Mouse (Mus musculus): Measurements from ENCODE around the gene Fibp.
A peak's percentile ranks its signal among the peaks of the same experiment; 100 is the strongest.
"Not testable (repeated sequence)": the region's sequence is repeated elsewhere in the genome, so short reads cannot be mapped to it uniquely, and the experiment has no call there.

Gene Fibp

GRCm38 (mm10) chr19:5466916-5467500 lies 6.6 kb downstream of the Fibp start:
- DNase-seq: no peak

GRCm38 (mm10) chr19:5468374-5468773 lies 8.0 kb downstream of the Fibp start, which contains the start of gene Ctsw:
TSS of gene Ctsw (minus strand) at chr19:5468507.
- DNase-seq: no peak

- DNase-seq: no peak
Measured at GRCm38 (mm10) chr19:5471846-5472245, 11.4 kb downstream of the Fibp start.

- DNase-seq: no peak
Measured at GRCm38 (mm10) chr19:5472857-5473256, 12.4 kb downstream of the Fibp start.

GRCm38 (mm10) chr19:5473720-5474119 lies 13.3 kb downstream of the Fibp start, which contains the start of gene Efemp2:
TSS of gene Efemp2 (plus strand) at chr19:5473954.
- DNase-seq: peak; percentile 90 to 95

GRCm38 (mm10) chr19:5474281-5475068 lies 14.1 kb downstream of the Fibp start:
- peak; percentile 61 to 83 for DNase-seq

GRCm38 (mm10) chr19:5475069-5475714 lies 14.8 kb downstream of the Fibp start:
- peak in 1 of 2 experiments; percentile 39 for DNase-seq

- no peak for DNase-seq
Measured at GRCm38 (mm10) chr19:5477004-5477667, 16.7 kb downstream of the Fibp start.

GRCm38 (mm10) chr19:5477668-5478300 lies 17.4 kb downstream of the Fibp start:
- no peak for DNase-seq

- DNase-seq: no peak
Measured at GRCm38 (mm10) chr19:5480016-5480415, 19.6 kb downstream of the Fibp start.

GRCm38 (mm10) chr19:5481398-5481797 lies 21.0 kb downstream of the Fibp start:
- DNase-seq: no peak

- DNase-seq: no peak
Measured at GRCm38 (mm10) chr19:5483386-5484359, 23.3 kb downstream of the Fibp start.

GRCm38 (mm10) chr19:5484496-5484895 lies 24.1 kb downstream of the Fibp start:
- DNase-seq: no peak

- DNase-seq: no peak
Measured at GRCm38 (mm10) chr19:5485371-5485770, 25.0 kb downstream of the Fibp start.

- DNase-seq: no peak
Measured at GRCm38 (mm10) chr19:5485821-5486220, 25.4 kb downstream of the Fibp start.

- peak; percentile 60 to 80 for DNase-seq
Measured at GRCm38 (mm10) chr19:5486286-5486685, 25.9 kb downstream of the Fibp start.

- no peak for DNase-seq
Measured at GRCm38 (mm10) chr19:5486771-5487170, 26.4 kb downstream of the Fibp start.

- DNase-seq: peak; percentile 96 to 98
Measured at GRCm38 (mm10) chr19:5487768-5488550, 27.5 kb downstream of the Fibp start, which contains the start of gene Mus81. TSS of gene Mus81 (minus strand) at chr19:5488402.

- DNase-seq: peak; percentile 98
Measured at GRCm38 (mm10) chr19:5488878-5489571, 28.6 kb downstream of the Fibp start.

- not testable (repeated sequence) for DNase-seq
Measured at GRCm38 (mm10) chr19:5489721-5490120, 29.3 kb downstream of the Fibp start.
